Mouse (Mus musculus) ovary, adult 18-20 months (tissue): ENCODE results near the gene Snx7.

ENCODE experiments used
- DNase-seq: peaks from one replicate; pipeline ENCODE4 v3.0.0; 2022; ENCODE audit warnings: low spot score, mixed read lengths

Gene Snx7

DNA sequence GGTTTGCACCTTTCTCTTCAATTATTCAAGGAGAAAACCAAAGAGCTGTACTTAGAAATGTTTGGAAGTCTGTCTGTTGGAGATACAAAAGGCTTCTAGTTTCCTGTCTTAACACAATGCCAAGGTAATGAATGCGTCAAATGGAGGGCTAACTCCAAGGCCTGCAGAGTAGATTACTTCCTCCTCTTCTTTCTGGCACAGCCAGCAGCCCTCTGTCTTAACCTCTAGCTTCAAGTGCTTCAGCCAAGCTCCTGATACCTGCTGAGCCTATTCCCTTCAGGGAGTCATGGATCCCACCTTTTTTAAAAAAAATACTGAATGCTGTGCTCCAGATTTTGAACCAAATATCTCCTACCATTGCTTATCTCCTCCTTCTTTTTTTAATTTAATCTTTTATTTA lies 51.1 kb downstream of the Snx7 start:
- DNase-seq: no peak

DNA sequence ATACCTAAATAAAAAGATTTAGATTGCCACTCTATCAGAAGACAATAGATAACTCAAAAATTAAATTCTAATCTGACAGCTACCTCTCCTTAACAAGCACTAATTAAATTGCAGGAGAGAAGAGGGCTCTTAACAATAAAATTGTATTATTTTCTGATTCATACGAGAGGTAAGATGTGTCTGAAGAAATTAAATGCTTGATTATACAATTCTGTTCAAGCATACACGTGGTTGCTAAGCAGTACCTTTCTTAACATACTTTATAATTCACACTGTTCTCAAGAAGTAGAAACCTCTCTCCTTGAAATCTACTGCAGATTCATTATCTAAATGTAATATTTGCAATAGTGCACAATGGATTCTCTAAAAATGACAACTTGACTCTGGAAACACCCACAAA lies 54.5 kb downstream of the Snx7 start:
- DNase-seq: no peak

DNA sequence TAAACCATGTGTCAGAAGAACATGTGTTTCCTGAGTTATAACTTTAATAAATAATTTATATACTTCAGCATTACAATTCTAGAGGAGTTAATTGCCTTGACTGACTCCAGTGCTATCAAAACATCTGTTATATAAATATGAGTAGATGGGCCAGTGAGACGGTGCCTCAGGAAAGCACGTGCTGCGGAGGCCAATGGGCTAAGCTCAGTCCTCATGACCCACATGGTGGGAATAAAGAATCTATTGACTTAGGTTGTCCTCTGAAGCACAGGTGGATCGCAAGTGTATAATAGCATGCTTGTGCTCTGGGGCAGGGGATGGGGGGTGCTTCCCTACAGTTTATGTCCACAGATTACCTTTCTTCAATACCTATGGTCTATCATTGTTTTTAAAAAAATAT lies 56.6 kb downstream of the Snx7 start:
- DNase-seq: no peak

DNA sequence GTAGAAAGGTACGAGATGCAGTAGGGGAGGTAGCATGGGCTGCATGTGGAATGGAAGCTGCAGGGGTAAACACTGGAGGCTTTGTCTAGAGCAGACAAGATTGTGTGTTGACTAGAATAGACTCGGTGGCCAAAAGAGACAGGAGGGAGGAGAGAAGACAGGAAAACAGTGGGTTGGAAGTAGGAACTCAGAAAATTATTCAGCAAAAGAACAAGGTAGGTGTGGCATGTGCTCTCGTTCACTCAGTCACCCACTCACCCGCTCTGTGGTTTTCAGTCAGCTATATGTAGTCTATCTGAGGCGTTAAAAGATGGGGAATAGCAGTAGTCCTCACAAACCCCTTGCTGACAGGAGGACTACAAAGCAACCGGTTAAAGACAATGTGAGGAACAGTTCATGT lies 63.0 kb downstream of the Snx7 start:
- no peak for DNase-seq

DNA sequence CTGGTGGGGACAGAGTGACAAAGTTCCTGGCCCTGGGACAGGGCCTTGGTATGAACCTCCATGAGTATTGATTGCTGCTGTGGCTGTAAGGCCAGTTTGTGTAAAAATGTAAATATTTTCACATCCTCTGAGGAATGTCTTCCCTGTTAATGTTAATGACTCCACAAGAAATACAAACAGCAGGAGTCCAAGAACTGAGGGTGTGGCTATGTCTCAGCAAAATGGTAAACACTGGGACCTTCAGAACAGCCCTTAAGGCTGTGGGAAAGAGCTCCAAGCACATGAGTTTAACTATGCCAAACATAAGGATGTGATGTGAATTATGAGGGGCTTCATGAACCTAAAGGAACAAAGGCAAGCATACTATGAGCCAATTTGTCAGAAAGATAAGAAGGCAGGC lies 74.2 kb downstream of the Snx7 start:
- DNase-seq: no peak

DNA sequence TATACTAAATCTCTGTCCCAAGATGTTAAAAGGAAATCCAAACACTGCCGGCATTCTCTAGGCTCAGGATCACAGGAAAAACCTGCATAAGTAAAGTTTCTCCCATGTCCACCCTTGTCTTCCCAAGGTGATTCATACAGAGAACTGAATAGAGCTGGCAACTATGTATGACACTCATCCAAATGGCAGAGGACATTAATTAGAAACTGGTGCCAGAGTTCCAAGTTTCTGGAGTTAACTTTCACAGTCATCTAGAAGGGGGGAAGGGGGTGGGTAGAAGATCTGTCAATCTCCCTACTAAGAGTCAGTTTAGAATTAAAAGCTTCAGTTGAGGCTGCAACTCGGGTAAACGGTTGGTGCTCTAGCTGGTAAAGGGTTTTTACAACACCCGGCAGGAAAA lies 76.8 kb downstream of the Snx7 start:
- no peak for DNase-seq

DNA sequence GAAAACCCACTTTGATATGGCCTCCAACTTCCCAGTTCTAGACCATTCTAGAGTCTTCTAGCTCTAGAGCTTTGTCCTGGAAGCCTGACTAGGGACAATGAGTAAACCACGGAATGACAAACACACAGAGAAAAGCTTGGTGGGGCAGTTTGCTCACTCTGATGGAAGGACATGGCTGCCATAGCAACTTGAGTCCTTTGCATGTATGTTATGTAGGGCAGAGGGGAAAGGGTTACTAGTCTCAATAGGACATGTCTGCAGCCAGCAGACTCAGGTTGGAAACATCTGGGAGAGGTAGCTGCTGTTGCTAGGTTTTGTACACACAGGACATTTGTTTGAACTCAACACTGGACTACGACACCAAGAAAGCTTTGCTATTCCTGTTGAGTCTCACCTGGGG lies 77.5 kb downstream of the Snx7 start:
- no peak for DNase-seq

DNA sequence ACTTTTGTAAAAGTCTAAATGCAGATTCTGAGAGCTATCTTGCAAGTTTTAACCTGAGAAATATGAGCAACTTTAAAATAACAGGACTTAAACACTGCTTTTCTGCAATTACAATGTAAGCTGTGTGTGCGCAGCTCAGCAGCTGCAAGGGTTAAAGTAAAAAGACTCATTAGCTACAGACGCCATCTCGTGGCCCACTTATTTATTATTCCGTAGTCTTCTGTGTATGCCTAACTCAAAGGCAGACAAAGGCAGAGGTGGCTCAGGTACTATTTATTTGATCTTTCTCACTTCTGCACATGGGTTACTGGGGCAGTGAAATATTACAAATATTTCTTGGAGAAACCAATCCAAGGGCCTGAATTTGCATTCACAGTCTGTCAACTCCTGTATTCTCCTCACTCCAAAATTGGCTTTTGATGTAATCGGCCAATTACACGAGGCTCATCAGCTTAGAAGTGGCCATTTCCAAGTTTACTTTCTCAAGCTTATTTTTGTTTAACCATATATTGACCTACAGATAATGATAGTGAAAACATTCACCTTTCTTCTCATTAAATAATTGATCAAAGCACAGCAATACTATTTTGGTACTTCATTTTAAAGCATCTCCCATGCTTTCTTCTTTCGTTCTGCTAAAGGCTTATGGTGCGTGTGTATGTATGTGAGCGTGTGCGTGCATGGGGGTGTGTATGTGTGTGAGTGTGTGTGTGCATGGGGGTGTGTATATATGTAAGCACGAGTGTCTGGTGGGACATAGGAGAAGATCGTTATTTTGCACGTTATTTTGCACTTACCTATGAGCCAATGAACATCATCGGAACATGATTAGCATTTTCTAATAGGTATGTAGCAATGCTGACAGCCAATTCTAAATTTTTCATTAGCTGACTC lies 79.7 kb downstream of the Snx7 start:
- DNase-seq: no peak

DNA sequence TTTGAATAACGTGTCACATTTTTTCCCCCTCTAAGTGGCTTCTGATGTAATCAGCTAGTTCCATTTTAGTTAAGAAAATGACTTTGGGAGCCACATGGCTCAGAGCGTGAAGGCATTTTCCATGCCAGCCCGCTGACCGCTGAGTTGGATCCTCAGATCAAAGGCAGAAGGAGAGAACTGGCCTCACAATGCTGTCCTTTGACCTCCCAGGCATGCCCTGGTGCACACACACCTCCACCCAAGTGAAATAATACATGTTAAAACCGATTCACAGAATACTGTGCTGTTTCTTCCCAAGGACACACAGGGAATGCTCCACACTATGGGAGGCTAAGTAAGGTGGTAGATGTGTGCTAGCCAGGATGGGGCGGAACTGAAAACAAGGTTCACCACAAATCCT lies 81.5 kb downstream of the Snx7 start:
- DNase-seq: no peak

DNA sequence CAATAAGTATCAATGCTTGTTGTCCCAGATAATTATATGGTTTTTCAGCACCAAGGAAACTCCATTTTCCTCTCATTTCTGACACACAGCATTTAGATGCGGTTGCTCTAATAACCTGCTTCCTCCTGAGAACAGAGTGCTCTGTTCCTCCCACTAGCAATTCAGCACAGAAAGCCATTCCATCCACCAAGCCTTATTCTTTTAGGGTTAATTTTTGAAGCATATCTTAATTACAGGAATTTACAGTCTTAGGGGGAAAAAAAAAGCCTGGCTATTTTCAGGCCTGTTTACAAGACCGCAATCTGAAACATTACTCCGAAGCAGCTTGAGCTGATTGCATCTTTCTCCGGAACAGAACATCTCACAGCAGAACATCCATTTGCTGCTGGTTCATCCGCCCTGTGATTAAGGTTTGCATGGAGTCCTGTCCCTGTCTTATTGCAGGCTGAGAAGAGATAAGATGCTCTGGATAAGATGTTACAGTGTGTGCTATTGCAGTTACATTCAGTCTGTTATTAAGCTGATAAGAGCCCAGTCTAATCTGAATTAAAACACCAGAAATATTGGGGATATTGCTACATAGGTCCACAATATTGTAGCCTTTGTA lies 116.5 kb downstream of the Snx7 start:
- no peak for DNase-seq

DNA sequence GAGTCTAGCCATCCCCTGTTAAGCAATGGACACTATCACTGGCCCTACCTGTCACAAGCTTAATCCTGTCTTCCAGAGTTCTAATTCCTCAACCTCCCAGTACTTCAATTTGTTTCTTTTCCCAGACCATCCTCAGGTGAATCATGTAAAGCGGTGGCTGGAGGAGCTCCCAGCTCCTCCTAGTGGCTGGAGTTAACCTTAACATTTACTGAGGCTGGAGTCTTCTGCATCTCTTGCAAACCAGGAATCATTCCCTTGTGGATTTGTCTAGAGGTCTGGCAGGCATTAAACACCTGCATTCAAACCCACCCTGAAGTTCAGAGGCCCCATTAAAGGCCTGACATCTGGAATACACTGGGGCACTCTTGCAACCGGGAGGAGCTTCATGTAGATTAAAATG lies 117.1 kb downstream of the Snx7 start:
- DNase-seq: no peak

DNA sequence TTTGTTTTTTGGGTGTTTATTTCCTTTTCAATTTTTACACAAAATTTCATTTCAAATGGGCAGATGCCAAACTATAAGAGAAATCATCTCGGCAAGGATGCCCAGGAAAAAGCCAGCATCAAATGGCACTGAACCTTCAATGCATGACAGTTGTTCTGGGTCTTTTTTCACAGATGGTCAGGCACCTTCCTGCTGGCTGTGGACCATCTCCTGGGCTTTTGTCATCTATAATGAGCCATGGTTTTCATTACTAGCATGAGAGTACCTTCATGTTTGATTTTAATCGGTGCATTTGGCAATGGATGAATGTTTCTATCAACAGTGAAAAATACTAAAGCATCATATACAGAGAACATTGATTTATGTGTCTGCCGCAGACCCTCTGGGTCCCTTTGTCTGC lies 119.5 kb downstream of the Snx7 start:
- no peak for DNase-seq

DNA sequence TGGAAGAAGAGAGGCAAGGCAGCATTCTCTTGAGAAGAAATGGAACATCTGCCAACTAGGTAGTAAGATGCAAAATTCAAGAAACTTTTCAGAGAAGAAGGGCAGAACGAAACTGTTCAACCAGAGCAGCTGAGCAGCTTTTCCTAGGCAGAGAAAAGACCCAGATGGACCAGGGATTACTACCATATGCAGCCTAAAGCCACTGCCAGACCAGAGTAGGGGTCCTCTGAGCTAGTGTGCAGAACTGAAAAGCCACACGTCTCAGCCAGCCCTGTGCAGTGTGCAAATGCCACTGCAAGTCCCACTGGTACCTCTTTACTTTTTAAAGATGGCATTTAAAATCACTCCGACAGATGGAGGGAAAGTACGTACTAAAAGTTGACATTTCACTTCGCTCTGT lies 129.0 kb downstream of the Snx7 start:
- DNase-seq: no peak

DNA sequence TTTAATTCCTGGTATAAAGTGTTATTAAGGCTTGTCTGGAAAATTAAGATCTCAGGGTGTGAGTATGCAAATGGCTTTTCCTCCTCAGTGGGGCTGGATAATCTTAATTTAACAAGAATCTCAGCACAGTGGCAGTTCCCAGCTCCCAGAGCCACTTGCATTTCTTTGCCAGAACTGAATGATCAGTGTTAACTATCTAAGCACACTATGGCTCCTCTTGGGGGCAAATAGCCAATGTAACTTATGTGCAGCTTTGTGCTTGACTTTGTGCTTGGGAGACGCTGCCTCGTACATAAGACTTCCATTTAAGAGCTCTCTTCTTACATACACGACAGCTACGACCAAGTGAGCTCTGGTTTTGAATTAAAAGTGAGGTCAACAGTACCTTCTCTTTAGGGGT lies 136.1 kb downstream of the Snx7 start:
- DNase-seq: no peak
